Mouse (Mus musculus): Measurements from ENCODE around the gene Pde5a. TPM values are rescaled to one million over a fixed set of nuclear protein-coding genes. Genes with fewer than 3 reads are reported as not detected.

The Pde5a gene
- total RNA-seq, 2 experiments from 2014 or later = 7.8 to 9.7 TPM

Other genes with a start within 250 kb of the Pde5a start
- gene Fnbp1l, start 109.2 kb upstream of the Pde5a start, total RNA-seq (2021) = 10 to 100 TPM; 32.5 to 33.9 TPM
- not detected for gene Fabp2, start 166.1 kb downstream of the Pde5a start, total RNA-seq (2021)
- not detected for gene Gm10959, start 190.4 kb downstream of the Pde5a start, total RNA-seq (2021)
- gene 1810037I17Rik, start 195.3 kb downstream of the Pde5a start, total RNA-seq (2021) = 10 to 100 TPM; 51.5 to 57.3 TPM